Mouse (Mus musculus) hindbrain, embryonic 14.5 days (tissue): ENCODE data around the gene Hmgb1. TPM values are rescaled to one million over a fixed set of nuclear protein-coding genes. Genes with fewer than 3 reads are reported as not detected.

Experiments used
- ATAC-seq: fragments of 200-750 bp; cut with Nextera tagmentation; 2 replicates; pipeline ENCODE4 v1.8.0; 2017; ENCODE audit warnings: moderate number of reproducible peaks, mild to moderate bottlenecking, moderate TSS enrichment, moderate library complexity; ENCODE audit not compliant: low FRiP score
- DNase-seq: peaks from one replicate; pipeline ENCODE4 v3.0.0-alpha.2; 2015; ENCODE audit warnings: low spot score
- H3K27ac ChIP-seq: fragments of 300-500 bp; sonication (generic); 2 replicates; pipeline ENCODE4 v1.5.1; 2014; ENCODE audit warnings: mild to moderate bottlenecking, moderate library complexity
- H3K27me3 ChIP-seq: fragments of 300-500 bp; sonication (generic); 2 replicates; pipeline ENCODE4 v1.6.1; 2014; ENCODE audit warnings: mild to moderate bottlenecking, low read length, mixed read lengths; ENCODE audit not compliant: control insufficient read depth, insufficient read depth
- H3K36me3 ChIP-seq: fragments of 300-500 bp; sonication (generic); replicated peaks from 2 replicates; pipeline ENCODE4 v1.6.1; 2014; ENCODE audit not compliant: control insufficient read depth, insufficient read depth
- H3K4me1 ChIP-seq: fragments of 300-500 bp; sonication (generic); replicated peaks from 2 replicates; pipeline ENCODE4 v1.6.1; 2014; ENCODE audit warnings: antibody characterized with exemption, low read length, mixed read lengths; ENCODE audit not compliant: control insufficient read depth, insufficient read depth
- H3K4me2 ChIP-seq: fragments of 300-500 bp; sonication (generic); replicated peaks from 2 replicates; pipeline ENCODE4 v1.6.1; 2014; ENCODE audit warnings: mild to moderate bottlenecking, moderate library complexity
- H3K4me3 ChIP-seq: fragments of 300-500 bp; sonication (generic); replicated peaks from 2 replicates; pipeline ENCODE4 v1.5.1; 2014; ENCODE audit warnings: mild to moderate bottlenecking, low read length
- H3K9ac ChIP-seq: fragments of 300-500 bp; sonication (generic); 2 replicates; pipeline ENCODE4 v1.6.1; 2014
- H3K9me3 ChIP-seq: fragments of 300-500 bp; sonication (generic); 2 replicates; pipeline ENCODE4 v1.6.1; 2016; ENCODE audit warnings: low read length; ENCODE audit not compliant: control insufficient read depth
- WGBS: fragments of 180-500 bp; shearing (Covaris S2); extraction: QIAGEN DNeasy Blood & Tissue Kit; methylation state at CpG from one replicate; pipeline ENCODE4 v1.1.7; 2014; 5-methylcytosine and 5-hydroxymethylcytosine counted together
- polyA plus RNA-seq: library from polyadenylated mRNA; unstranded; fragments of >200 nt; fragmentation: Nextera tagmentation; extraction: Ambion mirVana; gene quantifications from 2 replicates; pipeline ENCODE4 v1.2.1, GENCODE M21; 2014

Hmgb1 gene
- polyA plus RNA-seq, 1 experiment from 2014 or later, result 792 TPM

- under 1% methylated on average over 25 of the region's 27 CpGs for WGBS
Measured at GRCm38 (mm10) chr5:149051194-149051570, 133.1 kb downstream of the Hmgb1 start.

GRCm38 (mm10) chr5:149050588-149051160 lies 133.6 kb downstream of the Hmgb1 start:
- ATAC-seq (no peak), DNase-seq (no peak)
- H3K27me3 ChIP-seq, result no peaks in the 10 kb centered on the region
- peaks cover 30% of the 10 kb centered on the region for H3K36me3 ChIP-seq
- H3K4me1 ChIP-seq, result peaks cover 18% of the 10 kb centered on the region
- peak overlapping the region; percentile 86 for H3K4me3 ChIP-seq
- H3K9ac ChIP-seq, result peak overlapping the region; percentile 99
- peak overlapping the region; percentile 86 for H3K4me2 ChIP-seq
- H3K27ac ChIP-seq, result peak overlapping the region; percentile 99
- 26% methylated on average over 10 of the region's 10 CpGs for WGBS
- no peaks in the 10 kb centered on the region for H3K9me3 ChIP-seq

More at GRCm38 (mm10) chr5:149051194-149051570, 133.1 kb downstream of the Hmgb1 start:
- Histone ChIP-seq H3K36me3 (peaks cover 25% of the 10 kb centered on the region), H3K9ac (peak overlapping the region; percentile 99), H3K4me2 (peak overlapping the region; percentile 86), H3K9me3 (no peaks in the 10 kb centered on the region), H3K27ac (peak overlapping the region; percentile 99), H3K4me3 (peak overlapping the region; percentile 86), H3K27me3 (no peaks in the 10 kb centered on the region), H3K4me1 (peaks cover 18% of the 10 kb centered on the region)
- DNase-seq (peak; percentile 32), ATAC-seq (no peak)

- Histone ChIP-seq H3K9ac (no peak overlapping the region), H3K4me1 (peaks cover 18% of the 10 kb centered on the region), H3K4me3 (no peak overlapping the region), H3K9me3 (no peaks in the 10 kb centered on the region), H3K27me3 (no peaks in the 10 kb centered on the region), H3K27ac (no peak overlapping the region), H3K36me3 (peaks cover 34% of the 10 kb centered on the region), H3K4me2 (peak overlapping the region; percentile 86)
- 82% methylated on average over 3 of the region's 3 CpGs for WGBS
- ATAC-seq, result no peak
- DNase-seq, result no peak
Measured at GRCm38 (mm10) chr5:149049435-149049834, 134.9 kb downstream of the Hmgb1 start.

GRCm38 (mm10) chr5:149048961-149049360 lies 135.3 kb downstream of the Hmgb1 start:
- Histone ChIP-seq H3K4me3 (no peak overlapping the region), H3K27ac (no peak overlapping the region), H3K27me3 (no peaks in the 10 kb centered on the region), H3K9me3 (no peaks in the 10 kb centered on the region), H3K4me2 (no peak overlapping the region), H3K9ac (no peak overlapping the region), H3K36me3 (peaks cover 34% of the 10 kb centered on the region), H3K4me1 (peaks cover 18% of the 10 kb centered on the region)
- DNase-seq, result peak; percentile 54
- ATAC-seq, result no peak
- 94% methylated on average over 1 of the region's 1 CpGs for WGBS

GRCm38 (mm10) chr5:149046650-149047049 lies 137.6 kb downstream of the Hmgb1 start:
- Histone ChIP-seq H3K4me1 (peaks cover 13% of the 10 kb centered on the region), H3K9ac (no peak overlapping the region), H3K9me3 (no peaks in the 10 kb centered on the region), H3K27me3 (no peaks in the 10 kb centered on the region), H3K4me3 (no peak overlapping the region), H3K27ac (no peak overlapping the region), H3K36me3 (peaks cover 34% of the 10 kb centered on the region), H3K4me2 (no peak overlapping the region)
- 84% methylated on average over 9 of the region's 9 CpGs for WGBS
- DNase-seq, result no peak
- no peak for ATAC-seq

GRCm38 (mm10) chr5:149045470-149046085 lies 138.7 kb downstream of the Hmgb1 start:
- no peaks in the 10 kb centered on the region for H3K9me3 ChIP-seq
- peaks cover 34% of the 10 kb centered on the region for H3K36me3 ChIP-seq
- ATAC-seq (no peak), DNase-seq (no peak)
- peaks cover 9% of the 10 kb centered on the region for H3K4me1 ChIP-seq
- no peak overlapping the region for H3K4me3 ChIP-seq
- H3K4me2 ChIP-seq, result no peak overlapping the region
- no peak overlapping the region for H3K9ac ChIP-seq
- H3K27ac ChIP-seq, result no peak overlapping the region
- 85% methylated on average over 9 of the region's 9 CpGs for WGBS
- H3K27me3 ChIP-seq, result no peaks in the 10 kb centered on the region

- Histone ChIP-seq H3K4me2 (no peak overlapping the region), H3K36me3 (peaks cover 32% of the 10 kb centered on the region), H3K27ac (no peak overlapping the region), H3K9me3 (no peaks in the 10 kb centered on the region), H3K4me1 (peaks cover 4% of the 10 kb centered on the region; the same call in 1 of the 2 replicates), H3K27me3 (no peaks in the 10 kb centered on the region), H3K9ac (no peak overlapping the region), H3K4me3 (no peak overlapping the region)
- ATAC-seq (no peak), DNase-seq (no peak)
- WGBS, result 81% methylated on average over 7 of the region's 7 CpGs
Measured at GRCm38 (mm10) chr5:149045054-149045453, 139.2 kb downstream of the Hmgb1 start.

GRCm38 (mm10) chr5:149044067-149044466 lies 140.2 kb downstream of the Hmgb1 start:
- H3K9ac ChIP-seq, result no peak overlapping the region
- WGBS, result 80% methylated on average over 4 of the region's 4 CpGs
- no peak for DNase-seq
- ATAC-seq, result no peak
- no peak overlapping the region for H3K4me3 ChIP-seq
- H3K4me1 ChIP-seq, result no peaks in the 10 kb centered on the region; the same call in 1 of the 2 replicates
- no peak overlapping the region for H3K27ac ChIP-seq
- H3K4me2 ChIP-seq, result no peak overlapping the region
- peaks cover 22% of the 10 kb centered on the region; the same call in 1 of the 2 replicates for H3K36me3 ChIP-seq
- no peaks in the 10 kb centered on the region for H3K27me3 ChIP-seq
- no peaks in the 10 kb centered on the region for H3K9me3 ChIP-seq

- no peaks in the 10 kb centered on the region for H3K9me3 ChIP-seq
- no peak overlapping the region for H3K9ac ChIP-seq
- DNase-seq, result no peak
- H3K4me2 ChIP-seq, result no peak overlapping the region
- 80% methylated on average over 6 of the region's 6 CpGs for WGBS
- H3K36me3 ChIP-seq, result peaks cover 18% of the 10 kb centered on the region; the same call in 1 of the 2 replicates
- ATAC-seq, result no peak
- no peak overlapping the region for H3K4me3 ChIP-seq
- no peaks in the 10 kb centered on the region for H3K4me1 ChIP-seq
- no peaks in the 10 kb centered on the region for H3K27me3 ChIP-seq
- H3K27ac ChIP-seq, result no peak overlapping the region
Measured at GRCm38 (mm10) chr5:149043240-149043639, 141.0 kb downstream of the Hmgb1 start.
